Mouse (Mus musculus) limb, embryonic 14.5 days (tissue): Measurements from ENCODE around the gene Paqr4. TPM values are rescaled to one million over a fixed set of nuclear protein-coding genes. Genes with fewer than 3 reads are reported as not detected.

Experiments
- ATAC-seq: fragments of 200-750 bp; cut with Nextera tagmentation; 2 replicates; pipeline ENCODE4 v1.8.0; 2017; ENCODE audit warnings: low read depth, moderate number of reproducible peaks, moderate TSS enrichment; ENCODE audit not compliant: low FRiP score
- DNase-seq: peaks from one replicate; pipeline ENCODE4 v3.0.0-alpha.2; 2015; ENCODE audit warnings: low spot score
- H3K27ac ChIP-seq: fragments of 300-500 bp; sonication (generic); replicated peaks from 2 replicates; pipeline ENCODE4 v1.5.1; 2014; ENCODE audit warnings: low read depth, mild to moderate bottlenecking, low read length, moderate library complexity, mixed read lengths
- H3K27me3 ChIP-seq: fragments of 300-500 bp; sonication (generic); 2 replicates; pipeline ENCODE4 v1.6.1; 2014; ENCODE audit warnings: low read length, mixed read lengths; ENCODE audit not compliant: control insufficient read depth, insufficient read depth
- H3K36me3 ChIP-seq: fragments of 300-500 bp; sonication (generic); 2 replicates; pipeline ENCODE4 v1.6.1; 2014; ENCODE audit warnings: mild to moderate bottlenecking, low read length, moderate library complexity, mixed read lengths; ENCODE audit not compliant: control insufficient read depth, insufficient read depth
- H3K4me1 ChIP-seq: fragments of 300-500 bp; sonication (generic); 2 replicates; pipeline ENCODE4 v1.6.1; 2014; ENCODE audit warnings: antibody characterized with exemption, low read length, mixed read lengths; ENCODE audit not compliant: control insufficient read depth, insufficient read depth
- H3K4me2 ChIP-seq: fragments of 300-500 bp; sonication (generic); replicated peaks from 2 replicates; pipeline ENCODE4 v1.6.1; 2014; ENCODE audit warnings: low read depth, mild to moderate bottlenecking, low read length, moderate library complexity; ENCODE audit not compliant: severe bottlenecking
- H3K4me3 ChIP-seq: fragments of 300-500 bp; sonication (generic); replicated peaks from 2 replicates; pipeline ENCODE4 v1.5.1; 2014; ENCODE audit warnings: low read length
- H3K9ac ChIP-seq: fragments of 300-500 bp; sonication (generic); 2 replicates; pipeline ENCODE4 v1.6.1; 2014; ENCODE audit warnings: mild to moderate bottlenecking, low read depth, low read length, moderate library complexity; ENCODE audit not compliant: severe bottlenecking
- H3K9me3 ChIP-seq: fragments of 300-500 bp; sonication (generic); 2 replicates; pipeline ENCODE4 v1.6.1; 2016; ENCODE audit warnings: low read length; ENCODE audit not compliant: control insufficient read depth
- POLR2A ChIP-seq: fragments of 200-500 bp; IDR thresholded peaks from 2 replicates; pipeline ENCODE4 v1.8.0; 2012; ENCODE audit warnings: inconsistent platforms, mild to moderate bottlenecking, moderate library complexity, borderline replicate concordance; ENCODE audit not compliant: insufficient read depth, insufficient read length; ENCODE audit errors: extremely low read depth
- WGBS: fragments of 180-500 bp; shearing (Covaris S2); extraction: QIAGEN DNeasy Blood & Tissue Kit; methylation state at CpG from one replicate; pipeline ENCODE4 v1.1.7; 2014; 5-methylcytosine and 5-hydroxymethylcytosine counted together
- polyA plus RNA-seq, 2 experiments: library from polyadenylated mRNA; depleted of rRNA in 1 of 2; stranded (reverse) in 1 of 2; unstranded in 1 of 2; fragments of >200 nt; fragmentation: Nextera tagmentation in 1 of 2; extraction: Ambion mirVana in 1 of 2; gene quantifications; 2 replicates each; pipeline versions ENCODE4 v1.2.1 to v1.2.3; 2012 to 2014

Paqr4 gene
- polyA plus RNA-seq, 2 experiments, result 9.7 to 17.3 TPM

DNA sequence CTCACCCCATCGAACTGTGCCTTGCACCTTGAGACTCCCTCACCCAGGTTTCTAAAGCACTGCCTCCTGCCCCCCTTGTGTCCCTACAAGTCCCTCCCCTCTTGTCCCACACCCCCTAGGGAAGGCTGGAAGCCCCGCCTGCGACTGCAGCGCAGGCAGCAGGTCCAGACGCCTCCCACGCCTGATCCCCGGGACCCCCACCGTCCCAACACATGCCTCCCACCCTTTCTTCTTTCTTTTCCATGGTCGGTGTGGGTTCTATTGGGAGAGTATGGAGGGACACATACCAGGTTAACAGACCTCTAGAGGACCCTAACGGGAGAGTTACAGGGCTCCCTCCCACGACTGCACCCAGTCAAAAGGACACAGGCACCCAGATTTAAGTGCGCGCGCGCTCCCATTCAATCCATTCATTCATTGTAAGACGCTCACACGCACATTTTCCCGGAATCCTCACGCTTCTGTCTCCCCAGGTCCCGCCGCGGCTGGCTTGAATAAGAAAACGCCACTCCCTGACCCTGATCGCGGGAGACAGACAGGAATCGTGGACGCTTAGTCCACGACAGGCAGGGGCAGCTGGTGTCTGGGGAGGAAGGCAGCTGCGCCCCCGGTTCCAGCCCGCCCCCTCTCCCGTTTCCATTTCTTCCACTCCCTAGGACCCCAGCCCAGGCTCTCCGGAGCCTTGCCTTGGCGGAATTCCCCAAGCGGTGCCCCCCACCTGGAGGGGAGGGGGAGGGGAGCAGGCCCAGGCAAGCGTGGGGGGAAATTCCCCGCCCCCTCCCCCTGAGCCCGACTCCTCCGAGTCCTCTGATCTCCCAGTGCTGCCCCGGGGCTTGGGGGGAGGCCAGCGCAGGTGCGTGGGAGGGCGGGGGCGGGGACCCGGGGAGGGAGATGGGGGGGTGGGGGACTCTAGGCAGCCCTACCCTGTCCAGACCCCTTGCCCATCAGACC lies 4.9 kb upstream of the Paqr4 start, which contains the start of gene Kremen2:
Kremen2 (minus strand) TSS at position 533 of the 951 bp plus-strand sequence.
- no peak for TF ChIP-seq POLR2A
- ATAC-seq, result peak; percentile 30
- Histone ChIP-seq H3K27me3 (peaks cover 61% of the 10 kb centered on the region), H3K9me3 (no peaks in the 10 kb centered on the region), H3K36me3 (no peaks in the 10 kb centered on the region), H3K4me1 (peaks cover 20% of the 10 kb centered on the region), H3K27ac (no peak within 1 kb of the TSS), H3K9ac (peak within 1 kb of the TSS; percentile 38), H3K4me3 (peak within 1 kb of the TSS; percentile 24), H3K4me2 (peak within 1 kb of the TSS; percentile 41)
- no peak for DNase-seq
- WGBS, result 1% methylated on average over 35 of the region's 45 CpGs

DNA sequence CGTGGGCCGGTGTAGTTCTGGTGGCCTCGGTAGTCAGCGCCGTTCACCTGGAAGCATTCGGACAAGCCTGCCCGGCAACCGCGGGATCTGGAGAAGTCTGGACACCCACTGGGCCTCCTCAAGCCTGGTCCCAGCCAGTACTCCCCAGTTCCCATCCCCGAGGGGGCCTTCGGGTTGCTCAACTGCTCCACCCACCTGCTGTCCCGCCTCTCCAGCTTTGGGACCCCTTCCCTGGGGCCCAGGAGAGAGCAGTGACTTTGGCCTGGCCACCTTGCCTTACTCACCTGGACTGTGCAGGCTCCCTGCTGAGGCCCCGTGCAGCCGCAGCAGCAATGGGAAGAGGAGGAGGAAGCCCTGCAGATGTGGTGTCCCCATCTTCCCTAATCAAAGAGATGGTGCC lies 4.0 kb upstream of the Paqr4 start:
- Histone ChIP-seq H3K4me2 (peak overlapping the region; percentile 41; the same call in 1 of the 2 replicates), H3K4me1 (peaks cover 22% of the 10 kb centered on the region), H3K27me3 (peaks cover 70% of the 10 kb centered on the region), H3K27ac (no peak overlapping the region), H3K36me3 (no peaks in the 10 kb centered on the region), H3K9ac (peak overlapping the region; percentile 38; the same call in 1 of the 2 replicates), H3K4me3 (peak overlapping the region; percentile 24), H3K9me3 (no peaks in the 10 kb centered on the region)
- 4% methylated on average over 8 of the region's 14 CpGs for WGBS
- TF ChIP-seq POLR2A, result no peak
- ATAC-seq (no peak), DNase-seq (no peak)

DNA sequence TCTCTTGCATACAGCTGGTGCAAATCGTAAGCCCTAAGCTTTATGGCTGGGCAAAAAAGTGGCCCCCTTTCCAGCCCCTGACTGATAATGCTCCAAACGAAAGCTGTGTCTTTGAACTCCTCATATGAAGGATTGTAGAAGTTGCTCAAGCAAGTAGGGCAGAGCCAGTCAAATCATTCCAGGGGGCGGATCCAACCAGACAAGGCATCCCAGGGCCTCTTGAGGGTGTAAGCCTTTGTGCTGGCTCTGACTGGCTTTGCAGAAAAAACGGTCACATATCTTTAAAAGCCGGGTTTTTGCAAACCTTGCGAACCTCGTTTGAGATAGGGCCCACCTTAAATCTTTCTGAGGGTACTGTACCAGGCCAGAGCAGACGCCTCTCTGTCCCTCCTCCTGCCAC lies 3.4 kb upstream of the Paqr4 start:
- 0 out of 2 replicates have a peak overlapping the region, but pooled peaks have one; percentile 38 for H3K9ac ChIP-seq
- TF ChIP-seq POLR2A, result no peak
- WGBS, result 24% methylated on average over 8 of the region's 8 CpGs
- no peak overlapping the region for H3K4me2 ChIP-seq
- no peak for ATAC-seq
- no peaks in the 10 kb centered on the region for H3K9me3 ChIP-seq
- no peak overlapping the region for H3K27ac ChIP-seq
- H3K4me1 ChIP-seq, result peaks cover 28% of the 10 kb centered on the region
- peaks cover 75% of the 10 kb centered on the region for H3K27me3 ChIP-seq
- H3K36me3 ChIP-seq, result no peaks in the 10 kb centered on the region
- DNase-seq, result no peak
- peak overlapping the region; percentile 24; the same call in 1 of the 2 replicates for H3K4me3 ChIP-seq

DNA sequence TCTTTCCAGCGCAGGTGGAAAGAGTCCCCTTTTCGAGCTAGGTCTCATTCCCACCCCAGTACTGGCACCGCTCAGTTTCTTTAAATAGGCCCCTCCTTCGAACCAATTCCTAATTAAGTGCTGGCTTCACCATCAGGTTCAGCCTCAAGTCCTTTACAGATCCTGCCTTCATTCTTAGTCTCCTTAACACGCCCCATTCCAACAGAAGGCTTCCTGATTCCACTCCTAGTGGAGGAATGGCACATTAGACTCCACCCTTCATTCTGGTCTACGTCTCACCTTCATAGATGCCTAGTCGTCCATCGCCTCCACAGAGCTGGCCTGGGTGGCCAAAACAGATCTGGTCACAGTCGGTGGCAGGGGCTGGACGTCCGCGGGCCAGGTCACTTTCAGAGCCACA lies 2.3 kb upstream of the Paqr4 start:
- H3K4me3 ChIP-seq, result peak overlapping the region; percentile 32
- no peak overlapping the region for H3K27ac ChIP-seq
- WGBS, result 63% methylated on average over 12 of the region's 12 CpGs
- H3K4me2 ChIP-seq, result peak overlapping the region; percentile 40
- H3K27me3 ChIP-seq, result peaks cover 83% of the 10 kb centered on the region
- ATAC-seq, result no peak
- no peak for DNase-seq
- H3K9ac ChIP-seq, result no peak overlapping the region
- no peaks in the 10 kb centered on the region for H3K9me3 ChIP-seq
- no peaks in the 10 kb centered on the region for H3K36me3 ChIP-seq
- H3K4me1 ChIP-seq, result peaks cover 29% of the 10 kb centered on the region
- no peak for TF ChIP-seq POLR2A

DNA sequence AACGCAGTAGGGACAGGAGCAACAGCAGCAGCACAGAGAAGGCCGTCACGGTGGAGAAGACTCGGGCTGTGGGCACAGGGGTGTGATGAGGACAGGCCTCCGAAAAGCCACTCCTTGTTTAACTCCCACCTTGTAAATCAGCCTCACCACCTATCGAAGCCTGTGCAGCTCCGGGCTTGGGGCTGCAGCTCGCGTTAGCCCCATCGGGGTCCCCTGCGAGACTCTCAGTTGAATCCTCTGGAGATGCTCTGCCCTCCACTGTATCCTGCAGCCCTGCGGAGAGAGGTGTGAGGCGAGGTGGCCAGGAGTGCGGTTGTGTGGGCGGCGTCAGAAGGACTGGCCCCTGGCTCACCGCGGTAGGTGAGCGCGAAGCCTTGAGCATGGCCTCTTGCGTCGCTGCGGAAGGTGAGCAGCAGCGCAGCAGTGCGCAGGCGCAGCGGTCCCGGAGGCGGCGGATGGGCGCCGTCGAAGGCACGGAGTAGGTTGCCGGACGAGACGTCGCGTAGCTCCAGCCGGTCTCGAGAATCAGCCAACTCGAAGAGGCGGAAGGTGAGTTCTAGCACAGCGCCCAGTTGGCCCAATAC lies 1.6 kb upstream of the Paqr4 start:
- H3K27ac ChIP-seq, result no peak overlapping the region
- peaks cover 83% of the 10 kb centered on the region for H3K27me3 ChIP-seq
- H3K4me2 ChIP-seq, result peak overlapping the region; percentile 40
- H3K4me3 ChIP-seq, result peak overlapping the region; percentile 32
- no peak for TF ChIP-seq POLR2A
- no peak overlapping the region for H3K9ac ChIP-seq
- no peaks in the 10 kb centered on the region for H3K9me3 ChIP-seq
- peaks cover 29% of the 10 kb centered on the region for H3K4me1 ChIP-seq
- H3K36me3 ChIP-seq, result no peaks in the 10 kb centered on the region
- 11% methylated on average over 44 of the region's 44 CpGs for WGBS
- DNase-seq (no peak), ATAC-seq (no peak)
